Mouse (Mus musculus): ENCODE data around the gene D16Ertd472e.
"Not testable (repeated sequence)": the region's sequence is repeated elsewhere in the genome, so short reads cannot be mapped to it uniquely, and the experiment has no call there.

The D16Ertd472e gene

GRCm38 (mm10) chr16:78573016-78573415, 3.5 kb downstream of the D16Ertd472e start:
- no peak for DNase-seq (ENCODE audit: low spot score)

GRCm38 (mm10) chr16:78564110-78564821, 12.2 kb downstream of the D16Ertd472e start:
- no peak for DNase-seq (ENCODE audit: low spot score)

- DNase-seq (ENCODE audit: low spot score): no peak
Measured at GRCm38 (mm10) chr16:78563093-78563971, 13.2 kb downstream of the D16Ertd472e start.

GRCm38 (mm10) chr16:78560627-78561026, 15.9 kb downstream of the D16Ertd472e start:
- DNase-seq (ENCODE audit: low spot score): no peak

GRCm38 (mm10) chr16:78560063-78560462, 16.4 kb downstream of the D16Ertd472e start:
- no peak for DNase-seq (ENCODE audit: low spot score)

- DNase-seq (ENCODE audit: low spot score): no peak
Measured at GRCm38 (mm10) chr16:78557573-78557972, 18.9 kb downstream of the D16Ertd472e start.

- no peak for DNase-seq (ENCODE audit: low spot score)
Measured at GRCm38 (mm10) chr16:78554911-78555648, 21.4 kb downstream of the D16Ertd472e start.

- DNase-seq (ENCODE audit: low spot score): no peak
Measured at GRCm38 (mm10) chr16:78547367-78547766, 29.1 kb downstream of the D16Ertd472e start.

GRCm38 (mm10) chr16:78546529-78546928, 30.0 kb downstream of the D16Ertd472e start:
- no peak for DNase-seq (ENCODE audit: low spot score)

- DNase-seq (ENCODE audit: low spot score): no peak
Measured at GRCm38 (mm10) chr16:78540376-78541246, 35.9 kb downstream of the D16Ertd472e start.

GRCm38 (mm10) chr16:78537798-78538422, 38.6 kb downstream of the D16Ertd472e start:
- DNase-seq (ENCODE audit: low spot score): no peak

- peak; percentile 6 for DNase-seq (ENCODE audit: low spot score)
Measured at GRCm38 (mm10) chr16:78537322-78537721, 39.2 kb downstream of the D16Ertd472e start.

- DNase-seq (ENCODE audit: low spot score): no peak
Measured at GRCm38 (mm10) chr16:78534468-78534867, 42.0 kb downstream of the D16Ertd472e start.

GRCm38 (mm10) chr16:78531957-78532605, 44.4 kb downstream of the D16Ertd472e start:
- peak; percentile 16 for DNase-seq (ENCODE audit: low spot score)

- DNase-seq (ENCODE audit: low spot score): no peak
Measured at GRCm38 (mm10) chr16:78522974-78523373, 53.5 kb downstream of the D16Ertd472e start.

- no peak for DNase-seq (ENCODE audit: low spot score)
Measured at GRCm38 (mm10) chr16:78518697-78519096, 57.8 kb downstream of the D16Ertd472e start.

GRCm38 (mm10) chr16:78517171-78517570, 59.3 kb downstream of the D16Ertd472e start:
- DNase-seq (ENCODE audit: low spot score): no peak

- DNase-seq (ENCODE audit: low spot score): no peak
Measured at GRCm38 (mm10) chr16:78511526-78511925, 65.0 kb downstream of the D16Ertd472e start.

GRCm38 (mm10) chr16:78502492-78502891, 74.0 kb downstream of the D16Ertd472e start:
- no peak for DNase-seq (ENCODE audit: low spot score)

GRCm38 (mm10) chr16:78492696-78493095, 83.8 kb downstream of the D16Ertd472e start:
- not testable (repeated sequence) for DNase-seq (ENCODE audit: low spot score)

Data from embryo, embryonic 10.5 days (tissue).